Mouse (Mus musculus) bone marrow, adult 2 months (tissue): ENCODE measurements around the gene Golim4.

ENCODE experiments used
- CTCF ChIP-seq: fragments of 200-500 bp; IDR thresholded peaks from 2 replicates; pipeline ENCODE4 v1.5.1; 2011; ENCODE audit warnings: low read length, control low read depth; ENCODE audit not compliant: control insufficient read depth, insufficient read depth
- POLR2A ChIP-seq: fragments of 200-500 bp; IDR thresholded peaks from 2 replicates; pipeline ENCODE4 v1.6.1; 2011; ENCODE audit warnings: low read depth, mild to moderate bottlenecking, control low read depth, low read length, borderline replicate concordance; ENCODE audit not compliant: control insufficient read depth

DNA sequence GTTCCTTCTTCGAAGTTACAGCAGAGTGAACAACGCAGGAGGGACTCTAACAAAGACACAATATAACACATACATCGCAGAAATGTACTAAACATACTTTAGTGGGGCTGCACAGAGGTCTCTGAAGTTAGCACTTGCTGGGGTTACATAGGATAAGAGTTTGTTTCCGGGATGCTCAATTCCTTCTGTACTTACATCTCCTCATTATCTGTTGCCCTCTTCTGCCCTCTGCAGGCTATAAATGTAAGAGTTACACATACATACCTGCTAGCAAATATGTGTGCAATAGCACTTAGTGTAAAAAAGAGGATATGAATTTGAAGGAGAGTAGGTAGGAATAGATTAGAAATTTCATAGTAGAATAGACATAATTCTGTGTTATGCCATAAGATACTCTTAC lies 44.4 kb upstream of the Golim4 start:
- no peak for TF ChIP-seq CTCF
- TF ChIP-seq POLR2A = no peak
